Mouse (Mus musculus) MEL (cell line): Measurements from ENCODE around the gene Scfd2. TPM values are rescaled to one million over a fixed set of nuclear protein-coding genes. Genes with fewer than 3 reads are reported as not detected.

Source experiments
- DNase-seq: peaks from one replicate; pipeline ENCODE4 v3.0.0; 2011; ENCODE audit warnings: low read depth, low spot score
- H3K27ac ChIP-seq: 2 replicates; pipeline ENCODE4 v1.5.1; 2012; ENCODE audit warnings: low read depth, mild to moderate bottlenecking, control low read depth, low read length, moderate library complexity; ENCODE audit not compliant: control insufficient read depth
- H3K27me3 ChIP-seq, 2 experiments: fragments of 150-350 bp in 1 of 2; sonication (generic) in 1 of 2; 2 replicates each; pipeline ENCODE4 v1.6.1; 2012; ENCODE audit warnings: low read length in 2 of 2, mild to moderate bottlenecking in 2 of 2, improper control_type of control experiment in 1 of 2, moderate library complexity in 1 of 2; ENCODE audit not compliant: insufficient read depth in 2 of 2, control insufficient read depth in 1 of 2
- H3K36me3 ChIP-seq, 2 experiments: 2 replicates each; pipeline ENCODE4 v1.6.1; 2012 to 2014; ENCODE audit warnings: low read length in 2 of 2, improper control_type of control experiment in 1 of 2, inconsistent platforms in 1 of 2, mild to moderate bottlenecking in 1 of 2; ENCODE audit not compliant: insufficient read depth in 2 of 2, control insufficient read depth in 1 of 2
- H3K4me1 ChIP-seq, 2 experiments: fragments of 150-350 bp in 1 of 2; sonication (generic) in 1 of 2; 2 replicates each; pipeline ENCODE4 v1.6.1; 2012; ENCODE audit warnings: low read length in 2 of 2, improper control_type of control experiment in 1 of 2, mild to moderate bottlenecking in 1 of 2; ENCODE audit not compliant: insufficient read depth in 2 of 2, control insufficient read depth in 1 of 2
- H3K4me3 ChIP-seq, 2 experiments: fragments of 150-350 bp in 1 of 2; sonication (generic) in 1 of 2; 2 replicates each; pipeline ENCODE4 v1.5.1; 2012; ENCODE audit warnings: low read depth in 2 of 2, low read length in 2 of 2, mild to moderate bottlenecking in 2 of 2, moderate library complexity in 2 of 2, control low read depth in 1 of 2, improper control_type of control experiment in 1 of 2; ENCODE audit not compliant: control insufficient read depth in 1 of 2, insufficient read depth in 1 of 2
- H3K79me2 ChIP-seq: 2 replicates; pipeline ENCODE4 v1.6.1; 2012; ENCODE audit warnings: mild to moderate bottlenecking, low read length, moderate library complexity; ENCODE audit not compliant: control insufficient read depth, poor library complexity, insufficient read depth
- H3K9ac ChIP-seq: 2 replicates; pipeline ENCODE4 v1.6.1; 2012; ENCODE audit warnings: low read depth, mild to moderate bottlenecking, control low read depth, low read length, moderate library complexity; ENCODE audit not compliant: control insufficient read depth, poor library complexity, severe bottlenecking
- H3K9me3 ChIP-seq: fragments of 150-350 bp; sonication (generic); replicated peaks from 2 replicates; pipeline ENCODE4 v1.6.1; 2012; ENCODE audit warnings: mild to moderate bottlenecking, low read length, improper control_type of control experiment, moderate library complexity; ENCODE audit not compliant: insufficient read depth
- BHLHE40 ChIP-seq: IDR thresholded peaks from 2 replicates; pipeline ENCODE4 v1.6.1; 2012; ENCODE audit warnings: low read depth, mild to moderate bottlenecking, inconsistent platforms, low read length, improper control_type of control experiment, borderline replicate concordance
- CHD1 ChIP-seq: IDR thresholded peaks from 2 replicates; pipeline ENCODE4 v1.6.1; 2012; ENCODE audit warnings: low read depth, mild to moderate bottlenecking, inconsistent platforms, low read length, improper control_type of control experiment
- CTCF ChIP-seq, 3 experiments: IDR thresholded peaks in 2 of 3; conservative IDR thresholded peaks in 1 of 3; 2 replicates each; pipeline ENCODE4 v1.5.1; 2011 to 2012; ENCODE audit warnings: low read length in 3 of 3, low read depth in 2 of 3, mild to moderate bottlenecking in 2 of 3, improper control_type of control experiment in 1 of 3, inconsistent platforms in 1 of 3, mixed read lengths in 1 of 3, moderate library complexity in 1 of 3; ENCODE audit not compliant: control insufficient read depth in 1 of 3, insufficient read depth in 1 of 3, poor library complexity in 1 of 3, severe bottlenecking in 1 of 3
- E2F4 ChIP-seq: IDR thresholded peaks from 2 replicates; pipeline ENCODE4 v1.6.1; 2011; ENCODE audit warnings: low read depth, low read length, improper control_type of control experiment, borderline replicate concordance
- EP300 ChIP-seq, 2 experiments: IDR thresholded peaks; 2 replicates each; pipeline ENCODE4 v1.6.1; 2011; ENCODE audit warnings: improper control_type of control experiment in 2 of 2, low read length in 2 of 2, low read depth in 1 of 2, mild to moderate bottlenecking in 1 of 2
- GABPA ChIP-seq: IDR thresholded peaks from 2 replicates; pipeline ENCODE4 v1.6.1; 2012; ENCODE audit warnings: low read depth, mild to moderate bottlenecking, inconsistent platforms, low read length, improper control_type of control experiment, moderate library complexity
- GATA1 ChIP-seq: IDR thresholded peaks from 2 replicates; pipeline ENCODE4 v1.6.1; 2011; ENCODE audit warnings: low read depth, low read length, improper control_type of control experiment
- JUND ChIP-seq: IDR thresholded peaks from 2 replicates; pipeline ENCODE4 v1.6.1; 2011; ENCODE audit warnings: low read depth, mild to moderate bottlenecking, improper control_type of control experiment, low read length
- KAT2A ChIP-seq: conservative IDR thresholded peaks from 2 replicates; pipeline ENCODE4 v1.6.1; 2012; ENCODE audit warnings: low read depth, low read length, improper control_type of control experiment, inconsistent platforms
- MAX ChIP-seq: IDR thresholded peaks from 2 replicates; pipeline ENCODE4 v1.6.1; 2011; ENCODE audit warnings: low read length, improper control_type of control experiment
- MAZ ChIP-seq: IDR thresholded peaks from 2 replicates; pipeline ENCODE4 v1.6.1; 2012; ENCODE audit warnings: low read depth, mild to moderate bottlenecking, inconsistent platforms, low read length, improper control_type of control experiment
- MXI1 ChIP-seq: IDR thresholded peaks from 2 replicates; pipeline ENCODE4 v1.6.1; 2011; ENCODE audit warnings: mild to moderate bottlenecking, low read depth, low read length, improper control_type of control experiment
- MYB ChIP-seq: IDR thresholded peaks from 2 replicates; pipeline ENCODE4 v1.6.1; 2011; ENCODE audit warnings: mild to moderate bottlenecking, low read depth, low read length, improper control_type of control experiment
- NRF1 ChIP-seq: IDR thresholded peaks from 2 replicates; pipeline ENCODE4 v1.6.1; 2014; ENCODE audit warnings: low read depth, mild to moderate bottlenecking, inconsistent platforms, low read length, improper control_type of control experiment, moderate library complexity; ENCODE audit not compliant: poor library complexity, insufficient read depth, severe bottlenecking
- POLR2A ChIP-seq, 2 experiments: IDR thresholded peaks; 2 replicates each; pipeline ENCODE4 v1.6.1; 2011 to 2012; ENCODE audit warnings: low read length in 2 of 2, mild to moderate bottlenecking in 2 of 2, control low read depth in 1 of 2, improper control_type of control experiment in 1 of 2, low read depth in 1 of 2, moderate library complexity in 1 of 2; ENCODE audit not compliant: control insufficient read depth in 1 of 2, insufficient read depth in 1 of 2, poor library complexity in 1 of 2
- POLR2AphosphoS5 ChIP-seq: IDR thresholded peaks from 2 replicates; pipeline ENCODE4 v1.6.1; 2012; ENCODE audit warnings: low read depth, borderline replicate concordance, mild to moderate bottlenecking, inconsistent platforms, low read length, moderate library complexity, mixed read lengths
- RAD21 ChIP-seq: IDR thresholded peaks from 2 replicates; pipeline ENCODE4 v1.6.1; 2011; ENCODE audit warnings: mild to moderate bottlenecking, low read depth, low read length, improper control_type of control experiment
- SIN3A ChIP-seq: IDR thresholded peaks from 2 replicates; pipeline ENCODE4 v1.6.1; 2012; ENCODE audit warnings: low read length, improper control_type of control experiment, inconsistent platforms
- SMC3 ChIP-seq: IDR thresholded peaks from 2 replicates; pipeline ENCODE4 v1.6.1; 2011; ENCODE audit warnings: low read depth, low read length, improper control_type of control experiment
- UBTF ChIP-seq: IDR thresholded peaks from 2 replicates; pipeline ENCODE4 v1.6.1; 2012; ENCODE audit warnings: low read depth, mild to moderate bottlenecking, inconsistent platforms, low read length, improper control_type of control experiment, moderate library complexity, borderline replicate concordance; ENCODE audit not compliant: insufficient read depth
- USF1 ChIP-seq: IDR thresholded peaks from 2 replicates; pipeline ENCODE4 v1.6.1; 2014; ENCODE audit warnings: low read depth, mild to moderate bottlenecking, inconsistent platforms, low read length, improper control_type of control experiment, moderate library complexity
- USF2 ChIP-seq, 2 experiments: IDR thresholded peaks; 2 replicates each; pipeline ENCODE4 v1.6.1; 2011 to 2012; ENCODE audit warnings: improper control_type of control experiment in 2 of 2, low read length in 2 of 2, borderline replicate concordance in 1 of 2, inconsistent platforms in 1 of 2, low read depth in 1 of 2, mild to moderate bottlenecking in 1 of 2; ENCODE audit not compliant: insufficient read depth in 1 of 2
- ZC3H11A ChIP-seq: IDR thresholded peaks from 2 replicates; pipeline ENCODE4 v1.6.1; 2012; ENCODE audit warnings: low read depth, mild to moderate bottlenecking, inconsistent platforms, low read length, improper control_type of control experiment
- ZMIZ1 ChIP-seq: IDR thresholded peaks from 2 replicates; pipeline ENCODE4 v1.6.1; 2012; ENCODE audit warnings: low read depth, mild to moderate bottlenecking, inconsistent platforms, low read length, improper control_type of control experiment, moderate library complexity
- polyA plus RNA-seq, 2 experiments: library from polyadenylated mRNA; stranded (reverse) in 1 of 2; unstranded in 1 of 2; fragments of >175 nt in 1 of 2; fragments of >200 nt in 1 of 2; gene quantifications; 2 replicates each; pipeline versions ENCODE4 v1.2.1 to v1.2.4; 2012; ENCODE audit warnings: low replicate concordance in 2 of 2, low read depth in 1 of 2; ENCODE audit not compliant: insufficient read length in 2 of 2, insufficient read depth in 1 of 2, missing spikeins in 1 of 2
- total RNA-seq: library from RNA; depleted of rRNA; stranded (reverse); fragments of 300-350 nt; gene quantifications from 2 replicates; pipeline ENCODE4 v1.2.3, GENCODE M21; 2012

Gene Scfd2
- total and polyA plus RNA-seq, 3 experiments = 18.8 to 20.3 TPM; not detected in 1

DNA sequence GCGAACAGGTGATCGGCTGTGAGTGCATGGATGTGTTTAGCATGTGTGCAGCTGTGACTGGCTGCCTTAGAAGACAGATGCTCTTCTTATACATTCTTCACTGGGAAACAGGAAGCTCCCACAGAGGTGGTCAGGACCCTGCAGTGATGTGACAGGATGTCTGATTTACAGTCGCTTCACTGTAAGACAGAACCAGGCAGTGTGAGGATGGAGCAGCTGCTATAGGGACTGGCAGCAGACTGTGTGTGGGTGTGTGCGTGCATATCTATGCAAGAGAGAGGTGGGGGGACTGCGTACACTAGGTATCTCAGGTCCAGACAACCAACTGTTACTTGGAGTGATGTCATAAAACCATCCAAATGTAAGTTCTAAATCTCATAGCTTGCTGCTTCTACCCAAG is 254.3 kb downstream of the Scfd2 start:
- Histone ChIP-seq H3K4me3 (no peak overlapping the region), H3K36me3 (no peaks in the 10 kb centered on the region), H3K4me1 (no peaks in the 10 kb centered on the region), H3K27me3 (no peaks in the 10 kb centered on the region), H3K79me2 (no peaks in the 10 kb centered on the region), H3K9ac (no peak overlapping the region), H3K27ac (no peak overlapping the region), H3K9me3 (no peaks in the 10 kb centered on the region)
- DNase-seq = no peak
- TF ChIP-seq SIN3A (no peak), GABPA (no peak), BHLHE40 (no peak), USF2 (IDR thresholded peaks at IDR 0.05; ENCODE audit: borderline replicate concordance in 1 of 2, insufficient read depth in 1 of 2, low read depth in 1 of 2, low read length in 2 of 2) (no peak), POLR2A (IDR thresholded peaks at IDR 0.05; ENCODE audit: control insufficient read depth in 1 of 2, insufficient read depth in 1 of 2, low read depth in 1 of 2, low read length in 2 of 2, poor library complexity in 1 of 2) (no peak), USF1 (no peak), GATA1 (no peak), E2F4 (no peak), RAD21 (no peak), SMC3 (no peak), NRF1 (no peak)

DNA sequence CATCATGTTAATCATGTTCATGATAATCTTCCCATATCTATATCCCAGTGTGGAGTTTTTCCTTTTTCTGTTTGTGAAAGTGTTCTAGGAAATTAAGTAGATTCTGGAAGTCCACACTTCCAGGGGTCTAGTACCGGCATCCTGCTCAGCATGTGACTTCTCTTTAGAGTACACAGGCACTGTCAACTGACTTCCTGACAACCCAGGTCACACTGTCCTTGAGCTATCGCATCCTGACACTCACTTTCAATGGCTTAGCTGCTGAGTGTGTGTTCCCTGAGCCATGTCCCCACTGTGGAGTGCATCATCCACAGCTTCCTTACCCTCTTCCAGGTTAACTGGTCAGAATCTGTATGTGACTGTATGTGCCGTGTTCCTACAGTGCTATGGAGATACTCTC is 258.2 kb downstream of the Scfd2 start:
- H3K79me2 ChIP-seq = no peaks in the 10 kb centered on the region
- TF ChIP-seq UBTF = no peak
- TF ChIP-seq ZMIZ1 = no peak
- TF ChIP-seq USF1 = no peak
- TF ChIP-seq MAZ = no peak
- H3K9ac ChIP-seq = no peak overlapping the region

DNA sequence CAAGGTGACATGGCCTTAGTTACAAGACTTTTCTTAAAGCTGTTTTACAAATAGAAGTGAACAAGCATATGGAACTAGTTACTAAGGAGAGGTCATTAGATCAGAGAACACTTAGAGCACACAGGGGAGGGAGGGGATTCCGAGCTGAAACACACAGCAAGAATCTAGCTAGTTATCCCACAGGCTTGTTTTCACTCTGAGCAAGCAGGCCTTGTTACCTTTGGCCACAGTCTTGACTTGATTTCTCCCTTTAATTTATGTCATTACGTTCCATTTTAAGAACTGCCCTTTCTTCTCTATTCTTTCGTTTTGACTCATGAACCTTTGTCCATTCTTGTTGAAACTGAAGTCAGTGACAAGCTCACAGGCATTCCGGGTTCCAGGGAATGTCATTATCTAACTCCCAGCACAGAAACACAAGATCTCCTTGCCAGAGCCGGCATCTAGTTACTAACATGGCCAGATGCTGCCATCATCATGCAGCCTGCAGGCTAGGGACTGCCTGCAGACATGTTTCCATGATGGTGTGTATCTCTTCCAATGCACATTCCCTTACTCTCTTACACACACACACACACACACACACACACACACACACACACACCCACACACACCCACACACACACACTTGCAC is 263.7 kb downstream of the Scfd2 start:
- Histone ChIP-seq H3K9ac (no peak overlapping the region), H3K4me1 (0 out of 4 replicates have a peak, but pooled peaks cover 0 to 6% of the 10 kb centered on the region in 2 experiments), H3K9me3 (no peaks in the 10 kb centered on the region), H3K79me2 (no peaks in the 10 kb centered on the region), H3K27me3 (no peaks in the 10 kb centered on the region), H3K27ac (no peak overlapping the region), H3K36me3 (no peaks in the 10 kb centered on the region), H3K4me3 (no peak overlapping the region)
- no peak for TF ChIP-seq USF2 (IDR thresholded peaks at IDR 0.05; ENCODE audit: borderline replicate concordance in 1 of 2, insufficient read depth in 1 of 2, low read depth in 1 of 2, low read length in 2 of 2)
- no peak for TF ChIP-seq MYB
- TF ChIP-seq SIN3A = no peak
- TF ChIP-seq ZC3H11A = no peak
- TF ChIP-seq POLR2AphosphoS5 = no peak
- TF ChIP-seq MXI1 = no peak
- TF ChIP-seq CHD1 = no peak
- no peak for TF ChIP-seq JUND
- no peak for TF ChIP-seq BHLHE40
- TF ChIP-seq EP300 (IDR thresholded peaks at IDR 0.05; ENCODE audit: low read depth in 1 of 2, low read length in 2 of 2) = no peak
- TF ChIP-seq E2F4 = no peak
- no peak for TF ChIP-seq UBTF
- no peak for TF ChIP-seq GABPA
- no peak for TF ChIP-seq USF1
- no peak for TF ChIP-seq KAT2A
- no peak for TF ChIP-seq GATA1
- TF ChIP-seq MAX = no peak
- no peak for TF ChIP-seq CTCF (IDR thresholded peaks at IDR 0.05 in 2 of 3, conservative IDR thresholded peaks at IDR 0.05 in 1 of 3; ENCODE audit: control insufficient read depth in 1 of 3, insufficient read depth in 1 of 3, low read depth in 2 of 3, low read length in 3 of 3, poor library complexity in 1 of 3, severe bottlenecking in 1 of 3)
- no peak for DNase-seq

More for the DNA sequence above, 258.2 kb downstream of the Scfd2 start:
- Histone ChIP-seq H3K9me3 (no peaks in the 10 kb centered on the region), H3K27ac (no peak overlapping the region), H3K4me3 (no peak overlapping the region), H3K36me3 (no peaks in the 10 kb centered on the region), H3K27me3 (no peaks in the 10 kb centered on the region), H3K4me1 (0 out of 4 replicates have a peak, but pooled peaks cover 0 to 2% of the 10 kb centered on the region in 2 experiments)
- DNase-seq = no peak
